Mouse (Mus musculus): Measurements from ENCODE around the gene Tmem179. TPM values are rescaled to one million over a fixed set of nuclear protein-coding genes. Genes with fewer than 3 reads are reported as not detected.
A peak's percentile ranks its signal among the peaks of the same experiment; 100 is the strongest.

Gene Tmem179
- total and polyA plus RNA-seq, 2 experiments from 2014 or later = 96.2 to 141 TPM

DNA sequence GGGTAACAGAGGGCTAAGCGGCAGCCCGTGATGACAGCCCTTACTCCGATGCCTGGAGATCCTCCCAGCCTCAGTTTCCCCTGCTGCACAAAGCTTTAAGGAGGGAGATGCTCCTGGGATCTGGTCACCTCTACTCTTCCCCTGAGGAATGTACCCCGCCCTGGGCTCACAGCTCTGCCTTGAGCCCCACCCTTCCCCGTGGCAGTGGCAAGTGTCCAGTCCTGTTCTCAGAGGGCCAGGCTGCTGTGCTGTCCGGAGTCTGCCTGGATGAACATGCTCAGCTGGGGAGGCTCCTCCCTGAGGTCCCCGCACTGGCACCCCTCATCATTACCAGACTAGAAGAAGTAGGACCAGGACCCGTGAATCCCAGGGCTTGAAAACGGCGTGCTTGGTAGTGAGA is 49.2 kb downstream of the Tmem179 start:
- Histone ChIP-seq H3K4me2 (ENCODE audit: low read depth, low read length) (no peak overlapping the region), H3K27me3 (ENCODE audit: insufficient read depth, low read length) (no peaks in the 10 kb centered on the region; the same call in 1 of the 2 replicates), H3K36me3 (ENCODE audit: insufficient read depth, low read length) (no peaks in the 10 kb centered on the region), H3K27ac (no peak overlapping the region), H3K4me3 (ENCODE audit: low read length) (no peak overlapping the region), H3K9ac (replicated peaks; ENCODE audit: low read length) (no peak overlapping the region), H3K4me1 (ENCODE audit: insufficient read depth, low read length) (0 out of 2 replicates have a peak, but pooled peaks cover 5% of the 10 kb centered on the region), H3K9me3 (ENCODE audit: low read length) (no peaks in the 10 kb centered on the region)
- no peak for TF ChIP-seq CTCF (IDR thresholded peaks at IDR 0.05; ENCODE audit: low read depth)
- ATAC-seq = no peak
- 82% methylated on average over 10 of the region's 10 CpGs for WGBS
- DNase-seq (ENCODE audit: low spot score) = no peak

- WGBS = 95% methylated on average over 17 of the region's 17 CpGs
- TF ChIP-seq CTCF (IDR thresholded peaks at IDR 0.05; ENCODE audit: low read depth) = no peak
Measured at GRCm38 (mm10) chr12:112465928-112466327, 50.6 kb downstream of the Tmem179 start.

DNA sequence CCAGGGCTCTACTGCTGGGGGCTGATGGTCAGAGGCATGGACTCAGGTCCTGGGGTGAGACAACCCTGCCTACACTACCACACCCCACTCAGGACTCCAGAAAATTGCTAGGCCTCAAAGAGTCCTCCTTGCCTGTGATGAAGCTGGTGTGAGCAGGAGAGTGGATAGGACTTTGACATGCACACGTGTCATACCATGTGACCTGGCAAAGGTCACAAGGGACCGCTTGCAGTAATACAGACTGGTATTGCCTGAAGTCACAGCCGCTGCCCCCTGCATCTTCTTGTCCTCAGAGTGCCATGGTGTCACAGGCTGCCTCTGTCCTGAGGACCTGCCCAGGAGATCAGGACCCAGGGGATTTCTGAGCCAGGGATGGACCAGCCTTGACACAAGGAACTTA is 52.0 kb downstream of the Tmem179 start:
- WGBS = 84% methylated on average over 3 of the region's 3 CpGs
- Histone ChIP-seq H3K4me1 (ENCODE audit: insufficient read depth, low read length) (no peaks in the 10 kb centered on the region), H3K4me3 (ENCODE audit: low read length) (no peak overlapping the region), H3K9ac (replicated peaks; ENCODE audit: low read length) (no peak overlapping the region), H3K36me3 (ENCODE audit: insufficient read depth, low read length) (no peaks in the 10 kb centered on the region), H3K9me3 (ENCODE audit: low read length) (no peaks in the 10 kb centered on the region), H3K4me2 (ENCODE audit: low read depth, low read length) (no peak overlapping the region), H3K27me3 (ENCODE audit: insufficient read depth, low read length) (no peaks in the 10 kb centered on the region; the same call in 1 of the 2 replicates), H3K27ac (no peak overlapping the region)
- TF ChIP-seq CTCF (IDR thresholded peaks at IDR 0.05; ENCODE audit: low read depth) = no peak
- ATAC-seq (no peak), DNase-seq (ENCODE audit: low spot score) (no peak)

More at GRCm38 (mm10) chr12:112465928-112466327, 50.6 kb downstream of the Tmem179 start:
- Histone ChIP-seq H3K4me2 (ENCODE audit: low read depth, low read length) (no peak overlapping the region), H3K36me3 (ENCODE audit: insufficient read depth, low read length) (no peaks in the 10 kb centered on the region), H3K27ac (no peak overlapping the region), H3K4me3 (ENCODE audit: low read length) (no peak overlapping the region), H3K4me1 (ENCODE audit: insufficient read depth, low read length) (0 out of 2 replicates have a peak, but pooled peaks cover 5% of the 10 kb centered on the region), H3K27me3 (ENCODE audit: insufficient read depth, low read length) (no peaks in the 10 kb centered on the region; the same call in 1 of the 2 replicates), H3K9ac (replicated peaks; ENCODE audit: low read length) (no peak overlapping the region), H3K9me3 (ENCODE audit: low read length) (no peaks in the 10 kb centered on the region)
- ATAC-seq (no peak), DNase-seq (ENCODE audit: low spot score) (no peak)

DNA sequence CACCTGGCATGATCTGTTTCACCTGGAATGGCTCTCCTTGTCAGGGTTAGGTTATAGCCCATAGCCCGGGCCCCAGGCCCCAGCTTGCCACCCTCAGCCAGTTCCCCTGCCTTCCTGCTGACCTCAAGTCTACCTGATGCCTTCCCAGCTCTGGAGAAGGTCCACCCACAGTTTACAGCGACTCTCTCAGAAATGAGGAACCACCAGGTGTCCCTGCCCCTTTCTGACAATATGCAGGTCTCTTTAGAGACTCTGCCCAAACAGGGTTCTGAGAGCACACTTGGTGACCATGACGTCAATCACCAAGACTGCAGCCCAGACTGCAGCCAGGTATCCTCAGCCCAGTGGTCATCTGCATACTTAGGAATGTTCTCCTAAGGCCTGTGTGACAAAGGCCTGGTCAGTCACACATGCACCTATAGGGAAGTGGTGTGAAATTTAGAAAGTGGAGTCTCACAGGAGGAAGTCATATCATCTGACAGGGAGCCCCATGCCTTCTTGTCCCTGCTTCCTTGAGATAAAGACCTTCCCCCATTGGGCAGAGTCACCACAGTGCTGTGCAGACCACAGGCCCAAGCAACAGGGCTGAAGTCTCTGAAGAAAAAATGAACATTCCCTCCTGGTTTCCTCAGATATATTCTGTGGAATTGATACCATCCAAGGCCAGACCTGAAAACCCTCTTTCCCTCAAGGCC is 52.6 kb downstream of the Tmem179 start:
- Histone ChIP-seq H3K27ac (no peak overlapping the region), H3K4me2 (ENCODE audit: low read depth, low read length) (no peak overlapping the region), H3K4me1 (ENCODE audit: insufficient read depth, low read length) (no peaks in the 10 kb centered on the region), H3K4me3 (ENCODE audit: low read length) (no peak overlapping the region), H3K27me3 (ENCODE audit: insufficient read depth, low read length) (no peaks in the 10 kb centered on the region; the same call in 1 of the 2 replicates), H3K36me3 (ENCODE audit: insufficient read depth, low read length) (no peaks in the 10 kb centered on the region), H3K9me3 (ENCODE audit: low read length) (no peaks in the 10 kb centered on the region), H3K9ac (replicated peaks; ENCODE audit: low read length) (no peak overlapping the region)
- DNase-seq (ENCODE audit: low spot score) (no peak), ATAC-seq (no peak)
- WGBS = 80% methylated on average over 3 of the region's 3 CpGs
- TF ChIP-seq CTCF (IDR thresholded peaks at IDR 0.05; ENCODE audit: low read depth) = no peak

- no peaks in the 10 kb centered on the region for H3K36me3 ChIP-seq (ENCODE audit: insufficient read depth, low read length)
- ATAC-seq = no peak
- WGBS = 75% methylated on average over 4 of the region's 4 CpGs
Measured at GRCm38 (mm10) chr12:112463209-112463608, 53.3 kb downstream of the Tmem179 start.

GRCm38 (mm10) chr12:112462423-112462822 is 54.1 kb downstream of the Tmem179 start:
- H3K4me3 ChIP-seq (ENCODE audit: low read length) = no peak overlapping the region
- H3K9me3 ChIP-seq (ENCODE audit: low read length) = no peaks in the 10 kb centered on the region
- H3K36me3 ChIP-seq (ENCODE audit: insufficient read depth, low read length) = no peaks in the 10 kb centered on the region
- DNase-seq (ENCODE audit: low spot score) (no peak), ATAC-seq (no peak)
- no peak overlapping the region for H3K9ac ChIP-seq (replicated peaks; ENCODE audit: low read length)
- WGBS = 59% methylated on average over 12 of the region's 12 CpGs
- H3K4me1 ChIP-seq (ENCODE audit: insufficient read depth, low read length) = peaks cover 5% of the 10 kb centered on the region; the same call in 1 of the 2 replicates
- no peak for TF ChIP-seq CTCF (IDR thresholded peaks at IDR 0.05; ENCODE audit: low read depth)
- no peak overlapping the region for H3K27ac ChIP-seq
- H3K4me2 ChIP-seq (ENCODE audit: low read depth, low read length) = no peak overlapping the region
- no peaks in the 10 kb centered on the region for H3K27me3 ChIP-seq (ENCODE audit: insufficient read depth, low read length)

More at GRCm38 (mm10) chr12:112463209-112463608, 53.3 kb downstream of the Tmem179 start:
- Histone ChIP-seq H3K4me3 (ENCODE audit: low read length) (no peak overlapping the region), H3K27me3 (ENCODE audit: insufficient read depth, low read length) (no peaks in the 10 kb centered on the region), H3K4me2 (ENCODE audit: low read depth, low read length) (no peak overlapping the region), H3K4me1 (ENCODE audit: insufficient read depth, low read length) (peaks cover 2% of the 10 kb centered on the region; the same call in 1 of the 2 replicates), H3K9ac (replicated peaks; ENCODE audit: low read length) (no peak overlapping the region), H3K9me3 (ENCODE audit: low read length) (no peaks in the 10 kb centered on the region), H3K27ac (no peak overlapping the region)
- DNase-seq (ENCODE audit: low spot score) = no peak
- TF ChIP-seq CTCF (IDR thresholded peaks at IDR 0.05; ENCODE audit: low read depth) = peak; percentile 43

DNA sequence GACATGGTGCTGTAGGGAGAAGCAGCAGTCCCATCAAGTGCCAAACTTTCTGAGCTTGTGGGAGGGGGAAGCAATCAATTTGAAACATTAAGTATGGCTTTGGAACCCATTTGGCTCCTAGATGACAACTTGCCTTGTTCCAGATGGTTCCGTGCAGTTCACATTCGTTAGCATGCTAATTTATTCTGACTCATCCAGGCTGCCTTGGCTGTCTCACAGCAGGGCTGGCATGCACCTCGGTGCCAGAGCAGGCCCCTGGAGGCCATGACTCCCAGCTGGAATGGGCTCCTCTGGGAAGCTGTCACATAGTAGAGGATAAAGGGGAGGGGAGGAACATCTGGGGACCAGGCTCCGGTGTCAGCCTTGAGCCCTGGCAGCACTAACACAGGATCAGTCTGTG is 58.7 kb downstream of the Tmem179 start:
- DNase-seq (ENCODE audit: low spot score) (peak; percentile 79), ATAC-seq (peak; percentile 82)
- Histone ChIP-seq H3K27me3 (ENCODE audit: insufficient read depth, low read length) (no peaks in the 10 kb centered on the region), H3K4me3 (ENCODE audit: low read length) (no peak overlapping the region), H3K9me3 (ENCODE audit: low read length) (no peaks in the 10 kb centered on the region), H3K4me1 (ENCODE audit: insufficient read depth, low read length) (peaks cover 5% of the 10 kb centered on the region; the same call in 1 of the 2 replicates), H3K27ac (no peak overlapping the region), H3K4me2 (ENCODE audit: low read depth, low read length) (no peak overlapping the region), H3K36me3 (ENCODE audit: insufficient read depth, low read length) (no peaks in the 10 kb centered on the region), H3K9ac (replicated peaks; ENCODE audit: low read length) (no peak overlapping the region)
- 16% methylated on average over 4 of the region's 4 CpGs for WGBS
- 0 out of 2 replicates have a peak, but pooled peaks have one; percentile 1 for TF ChIP-seq CTCF (IDR thresholded peaks at IDR 0.05; ENCODE audit: low read depth)
